Mouse (Mus musculus) gastrocnemius, adult 8-10 months (tissue): Measurements from ENCODE around the gene Zfp735. TPM values are rescaled to one million over a fixed set of nuclear protein-coding genes. Genes with fewer than 3 reads are reported as not detected.

Source experiments
- DNase-seq, 2 experiments: peaks; one replicate each; pipeline ENCODE4 v3.0.0; 2022; ENCODE audit warnings: low spot score in 2 of 2
- total RNA-seq, 4 experiments: library from RNA; stranded (reverse); gene quantifications; 2 replicates each; pipeline ENCODE4 v1.2.4; 2022

The Zfp735 gene
- not detected for total RNA-seq

- no peak for DNase-seq
Measured at GRCm38 (mm10) chr11:73688478-73688877, at the start of gene Zfp735. Zfp735 (plus strand) TSS chr11:73688778.

- DNase-seq, result no peak
Measured at GRCm38 (mm10) chr11:73759115-73759514, 70.5 kb downstream of the Zfp735 start.

Other genes starting within 250 kb of the Zfp735 start
- gene Olfr380, start 231.3 kb upstream of the Zfp735 start, total RNA-seq, result not detected
- gene Olfr381, start 197.2 kb upstream of the Zfp735 start, total RNA-seq, result not detected
- not detected for gene Olfr382, start 171.6 kb upstream of the Zfp735 start, total RNA-seq
- gene Olfr385, start 95.8 kb upstream of the Zfp735 start, total RNA-seq, result not detected
- gene Olfr384, start 90.2 kb upstream of the Zfp735 start, total RNA-seq, result not detected
- not detected for gene Olfr389, start 91.9 kb downstream of the Zfp735 start, total RNA-seq
- gene Olfr390, start 94.2 kb downstream of the Zfp735 start, total RNA-seq, result not detected
- not detected for gene Olfr391-ps, start 114.3 kb downstream of the Zfp735 start, total RNA-seq
- gene Olfr392, start 128.3 kb downstream of the Zfp735 start, total RNA-seq, result not detected
- not detected for gene Olfr393, start 162.7 kb downstream of the Zfp735 start, total RNA-seq
- not detected for gene Olfr394, start 202.0 kb downstream of the Zfp735 start, total RNA-seq
- not detected for gene Olfr395, start 220.5 kb downstream of the Zfp735 start, total RNA-seq
- gene Olfr23, start 247.9 kb downstream of the Zfp735 start, total RNA-seq, result not detected